Mouse (Mus musculus): Measurements from ENCODE around the gene Acad10. TPM values are rescaled to one million over a fixed set of nuclear protein-coding genes. Genes with fewer than 3 reads are reported as not detected.

The Acad10 gene
- 3.4 and 4.1 TPM in 2 replicates for polyA plus RNA-seq (2012; rRNA removed)

- under 1% methylated on average over 81 of the region's 85 CpGs for WGBS
- H3K36me3 ChIP-seq (ENCODE audit: control insufficient read depth, insufficient read depth, low read length): peaks cover 18% of the 10 kb centered on the region
- H3K4me3 ChIP-seq (ENCODE audit: low read depth, low read length): peak within 1 kb of the TSS; percentile 89
- peaks cover 7% of the 10 kb centered on the region for H3K4me1 ChIP-seq (ENCODE audit: control insufficient read depth, insufficient read depth, insufficient read length, low read length)
- TF ChIP-seq POLR2A (IDR thresholded peaks at IDR 0.05; ENCODE audit: low read depth, low read length) (peak; percentile 73), CTCF (IDR thresholded peaks at IDR 0.05; ENCODE audit: extremely low read depth, insufficient read length, insufficient replicate concordance, low read depth, low read length) (no peak)
- H3K27me3 ChIP-seq (ENCODE audit: control insufficient read depth, insufficient read depth, low read length): no peaks in the 10 kb centered on the region
- H3K27ac ChIP-seq (ENCODE audit: insufficient read depth, low read depth, low read length): peak within 1 kb of the TSS; percentile 34
Measured at GRCm38 (mm10) chr5:121660059-121660896, at the start of gene Acad10, which contains the start of gene Brap. Gene Acad10, minus strand, starts transcription at chr5:121660514. Gene Brap, plus strand, starts transcription at chr5:121660563.

- H3K27ac ChIP-seq (ENCODE audit: insufficient read depth, low read depth, low read length): no peak overlapping the region
- H3K27me3 ChIP-seq (ENCODE audit: control insufficient read depth, insufficient read depth, low read length): no peaks in the 10 kb centered on the region
- TF ChIP-seq CTCF (IDR thresholded peaks at IDR 0.05; ENCODE audit: extremely low read depth, insufficient read length, insufficient replicate concordance, low read depth, low read length) (no peak), POLR2A (IDR thresholded peaks at IDR 0.05; ENCODE audit: low read depth, low read length) (no peak)
- WGBS: 7% methylated on average over 20 of the region's 20 CpGs
- H3K4me3 ChIP-seq (ENCODE audit: low read depth, low read length): peak overlapping the region; percentile 33
- H3K4me1 ChIP-seq (ENCODE audit: control insufficient read depth, insufficient read depth, insufficient read length, low read length): peaks cover 8% of the 10 kb centered on the region; the same call in 1 of the 2 replicates
- no peaks in the 10 kb centered on the region for H3K36me3 ChIP-seq (ENCODE audit: control insufficient read depth, insufficient read depth, low read length)
Measured at GRCm38 (mm10) chr5:121704512-121705248, 44.4 kb upstream of the Acad10 start.

DNA sequence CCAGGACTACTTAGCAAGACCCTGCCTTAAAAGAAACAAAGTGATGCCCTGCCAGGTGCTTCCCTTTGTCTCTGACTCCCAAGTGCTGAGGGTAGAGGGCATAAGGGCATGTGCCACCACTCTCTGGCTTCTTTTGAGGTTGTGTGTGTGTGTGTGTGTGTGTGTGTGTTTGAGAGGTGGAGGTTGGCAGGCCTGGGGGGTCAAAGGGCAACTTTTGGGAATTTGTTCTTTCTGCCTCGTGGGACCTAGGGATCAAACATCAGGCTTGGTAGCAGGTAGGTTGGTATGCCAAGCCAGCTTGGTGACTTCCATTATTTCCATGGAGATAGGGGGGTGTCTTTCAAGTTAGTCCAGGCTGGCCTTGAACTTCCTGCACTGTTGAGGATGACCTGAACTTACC is 43.0 kb upstream of the Acad10 start:
- TF ChIP-seq POLR2A (IDR thresholded peaks at IDR 0.05; ENCODE audit: low read depth, low read length) (no peak), CTCF (IDR thresholded peaks at IDR 0.05; ENCODE audit: extremely low read depth, insufficient read length, insufficient replicate concordance, low read depth, low read length) (no peak)
- no peak overlapping the region for H3K27ac ChIP-seq (ENCODE audit: insufficient read depth, low read depth, low read length)
- H3K36me3 ChIP-seq (ENCODE audit: control insufficient read depth, insufficient read depth, low read length): no peaks in the 10 kb centered on the region
- peaks cover 8% of the 10 kb centered on the region; the same call in 1 of the 2 replicates for H3K4me1 ChIP-seq (ENCODE audit: control insufficient read depth, insufficient read depth, insufficient read length, low read length)
- 19% methylated on average over 1 of the region's 1 CpGs for WGBS
- H3K27me3 ChIP-seq (ENCODE audit: control insufficient read depth, insufficient read depth, low read length): no peaks in the 10 kb centered on the region
- no peak overlapping the region for H3K4me3 ChIP-seq (ENCODE audit: low read depth, low read length)

DNA sequence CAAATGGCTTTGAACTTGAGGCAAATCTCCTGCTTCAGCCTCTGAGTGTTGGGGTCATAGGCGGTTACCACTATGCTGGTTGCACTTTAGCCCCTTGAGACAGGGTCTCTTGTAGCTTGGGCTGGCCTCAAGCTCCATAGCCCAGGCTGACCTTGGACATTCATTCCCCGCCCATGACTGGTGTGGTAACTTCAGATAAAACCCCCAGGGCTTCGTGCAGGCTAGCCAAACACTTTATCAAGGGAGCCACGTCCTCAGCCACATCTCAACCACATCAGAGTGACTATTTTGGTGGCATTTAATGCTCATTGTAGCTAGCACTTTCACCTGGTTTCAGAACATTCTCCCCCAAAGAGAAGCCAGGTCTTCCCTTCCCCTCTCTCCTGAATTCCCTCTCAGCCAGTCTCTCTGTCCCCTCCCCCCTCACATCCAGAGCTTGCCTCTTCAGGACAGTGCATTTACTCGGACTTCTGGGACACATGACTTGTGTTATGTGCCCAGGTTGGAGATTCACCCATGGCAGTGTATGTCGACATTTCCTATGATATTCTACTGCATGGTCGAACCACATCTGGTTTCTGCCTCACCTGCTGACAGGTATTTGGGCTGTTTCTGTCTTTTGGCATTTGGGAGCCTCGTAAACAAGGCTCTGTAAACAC is 40.9 kb upstream of the Acad10 start:
- Histone ChIP-seq H3K27me3 (ENCODE audit: control insufficient read depth, insufficient read depth, low read length) (no peaks in the 10 kb centered on the region), H3K4me3 (ENCODE audit: low read depth, low read length) (no peak overlapping the region), H3K27ac (ENCODE audit: insufficient read depth, low read depth, low read length) (no peak overlapping the region), H3K4me1 (ENCODE audit: control insufficient read depth, insufficient read depth, insufficient read length, low read length) (peaks cover 8% of the 10 kb centered on the region; the same call in 1 of the 2 replicates), H3K36me3 (ENCODE audit: control insufficient read depth, insufficient read depth, low read length) (no peaks in the 10 kb centered on the region)
- WGBS: 44% methylated on average over 8 of the region's 8 CpGs
- no peak for TF ChIP-seq POLR2A (IDR thresholded peaks at IDR 0.05; ENCODE audit: low read depth, low read length)
- TF ChIP-seq CTCF (IDR thresholded peaks at IDR 0.05; ENCODE audit: extremely low read depth, insufficient read length, insufficient replicate concordance, low read depth, low read length): no peak

DNA sequence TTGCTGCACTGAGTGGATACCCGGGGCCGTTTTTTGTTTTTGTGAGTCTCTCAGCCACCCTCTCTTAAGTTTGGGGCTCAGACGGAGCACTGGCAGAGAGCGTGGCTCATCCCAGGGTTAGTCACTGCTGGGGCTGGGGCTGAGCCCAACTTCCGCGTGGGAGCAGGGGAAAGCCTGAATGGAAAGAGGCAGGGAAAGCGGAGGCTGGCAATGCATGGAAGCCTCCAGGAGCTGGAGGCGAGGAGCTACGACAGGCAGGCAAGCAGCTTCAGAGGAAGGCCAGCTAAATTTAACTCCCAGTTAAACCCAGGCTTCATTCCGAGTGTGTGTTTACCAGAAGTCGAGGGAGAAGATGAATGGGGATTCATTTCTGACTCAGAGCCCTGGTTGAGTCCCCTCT is 40.2 kb upstream of the Acad10 start:
- H3K27ac ChIP-seq (ENCODE audit: insufficient read depth, low read depth, low read length): peak overlapping the region; percentile 37; the same call in 1 of the 2 replicates
- no peak for TF ChIP-seq CTCF (IDR thresholded peaks at IDR 0.05; ENCODE audit: extremely low read depth, insufficient read length, insufficient replicate concordance, low read depth, low read length)
- no peak for TF ChIP-seq POLR2A (IDR thresholded peaks at IDR 0.05; ENCODE audit: low read depth, low read length)
- no peaks in the 10 kb centered on the region for H3K27me3 ChIP-seq (ENCODE audit: control insufficient read depth, insufficient read depth, low read length)
- peaks cover 6% of the 10 kb centered on the region; the same call in 1 of the 2 replicates for H3K4me1 ChIP-seq (ENCODE audit: control insufficient read depth, insufficient read depth, insufficient read length, low read length)
- H3K4me3 ChIP-seq (ENCODE audit: low read depth, low read length): no peak overlapping the region
- no peaks in the 10 kb centered on the region for H3K36me3 ChIP-seq (ENCODE audit: control insufficient read depth, insufficient read depth, low read length)
- 66% methylated on average over 11 of the region's 11 CpGs for WGBS

DNA sequence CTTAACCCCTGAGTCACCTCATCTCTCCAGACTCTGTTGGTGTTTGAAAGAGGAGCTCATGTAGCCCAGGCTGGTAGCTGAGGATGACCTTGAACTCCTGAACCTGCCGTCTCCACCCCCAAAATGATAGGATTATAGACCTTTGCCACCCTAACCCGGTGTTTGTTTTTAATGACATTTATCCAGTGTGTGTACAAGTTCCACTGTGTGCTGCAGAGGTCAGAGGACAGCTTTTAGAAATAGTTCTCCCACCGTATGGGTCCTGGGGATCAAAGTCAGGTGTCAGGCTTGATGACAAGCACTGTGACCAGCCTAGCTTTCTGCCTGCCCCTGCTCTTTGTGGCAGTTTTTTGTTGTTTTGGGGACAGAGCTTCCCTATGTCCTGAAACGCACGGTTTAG is 39.6 kb upstream of the Acad10 start:
- peaks cover 6% of the 10 kb centered on the region; the same call in 1 of the 2 replicates for H3K4me1 ChIP-seq (ENCODE audit: control insufficient read depth, insufficient read depth, insufficient read length, low read length)
- peak overlapping the region; percentile 37 for H3K27ac ChIP-seq (ENCODE audit: insufficient read depth, low read depth, low read length)
- H3K27me3 ChIP-seq (ENCODE audit: control insufficient read depth, insufficient read depth, low read length): no peaks in the 10 kb centered on the region

More for the DNA sequence above, 39.6 kb upstream of the Acad10 start:
- TF ChIP-seq CTCF (IDR thresholded peaks at IDR 0.05; ENCODE audit: extremely low read depth, insufficient read length, insufficient replicate concordance, low read depth, low read length): no peak
- no peak for TF ChIP-seq POLR2A (IDR thresholded peaks at IDR 0.05; ENCODE audit: low read depth, low read length)
- Histone ChIP-seq H3K36me3 (ENCODE audit: control insufficient read depth, insufficient read depth, low read length) (no peaks in the 10 kb centered on the region), H3K4me3 (ENCODE audit: low read depth, low read length) (no peak overlapping the region)
- 45% methylated on average over 5 of the region's 5 CpGs for WGBS
